Mouse (Mus musculus) E14TG2a.4 (cell line): ENCODE measurements at regions not wholly inside any gene's neighbourhood (a gene's known extent, or its start where the extent isn't known, plus 50 kb on each side); places are given as distances from the start of the nearest gene placed in this dataset.

Experiments used
- CTCF ChIP-seq: conservative IDR thresholded peaks from 2 replicates; pipeline ENCODE4 v1.5.1; 2014; ENCODE audit warnings: low read length
- NANOG ChIP-seq: IDR thresholded peaks from 2 replicates; pipeline ENCODE4 v1.6.1; 2014; ENCODE audit warnings: borderline replicate concordance, low read length, mixed read lengths

GRCm38 (mm10) chr4:9096274-9096673, 857.4 kb upstream of the Car8 start:
- TF ChIP-seq CTCF (no peak), NANOG (no peak)
